ENCODE assay signal across 20 mouse cellular contexts in the genomic region with DNA sequence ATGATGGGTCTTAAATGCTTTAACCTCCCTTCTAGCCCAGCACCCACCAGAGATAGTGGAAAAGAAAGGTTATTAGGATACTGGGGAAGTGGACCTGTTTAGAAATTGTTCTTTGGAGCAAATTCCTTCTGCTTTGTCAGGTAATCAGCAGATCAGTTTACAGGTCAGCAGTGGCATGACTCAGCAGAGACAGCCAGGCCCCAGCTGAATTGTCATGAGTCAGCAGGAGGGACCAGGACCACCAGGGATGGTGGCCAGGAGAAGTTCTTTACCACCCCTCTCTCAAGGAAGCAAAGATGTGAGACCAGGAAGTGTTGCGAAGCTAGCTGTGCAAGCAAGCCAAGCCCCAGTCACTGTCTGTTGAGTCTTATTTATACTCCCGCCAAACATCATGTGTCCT. TPM values are rescaled to one million over a fixed set of nuclear protein-coding genes. Genes with fewer than 3 reads are reported as not detected.
A peak's percentile ranks its signal among the peaks of the same experiment; 100 is the strongest.
DNase-seq lines count a peak whose midpoint lies in the region; ATAC-seq and TF ChIP-seq lines count a peak whose summit lies in the region.
"Had no signal": no experiment of that assay in that cellular context is flagged by ENCODE, and none has a peak within 500 bp of the region (broad histone marks: within the 10 kb centered on the region; RNA-seq: fewer than 3 reads in every experiment).

No protein-coding gene starts in this region.

- no peak overlapping the region for H3K27ac ChIP-seq in liver, postnatal 0 days (ENCODE audit: low read depth)
- peak overlapping the region; percentile 59 for H3K27ac ChIP-seq in liver, embryonic 13.5 days
- H3K27ac ChIP-seq: embryonic facial prominence, embryonic 10.5 days; forebrain, embryonic 15.5 days; gastrocnemius, adult 2 months; hindbrain, embryonic 15.5 days; kidney, postnatal 0 days; left cerebral cortex, adult 2 months; macrophage had no signal

- no peak for TF ChIP-seq EP300 in liver, postnatal 0 days (IDR thresholded peaks at IDR 0.05; ENCODE audit: low read depth)

- no peaks in the 10 kb centered on the region for H3K36me3 ChIP-seq in liver, postnatal 0 days (replicated peaks; ENCODE audit: insufficient read depth, low read length)
- peaks cover 4% of the 10 kb centered on the region; the same call in 1 of the 2 replicates for H3K36me3 ChIP-seq in liver, embryonic 13.5 days
- H3K36me3 ChIP-seq: forebrain, embryonic 15.5 days; hindbrain, embryonic 15.5 days had no signal

- ATAC-seq in liver, postnatal 0 days: no peak
- peak; percentile 47; the same call in 1 of the 2 replicates for ATAC-seq in liver, embryonic 13.5 days (ENCODE audit: low read depth)
- ATAC-seq: forebrain, embryonic 15.5 days; intestine, embryonic 16.5 days had no signal

- no peak overlapping the region for H3K9ac ChIP-seq in liver, postnatal 0 days (replicated peaks)
- H3K9ac ChIP-seq in liver, embryonic 13.5 days: 0 out of 2 replicates have a peak overlapping the region, but pooled peaks have one; percentile 17
- H3K9ac ChIP-seq: forebrain, embryonic 15.5 days; hindbrain, embryonic 15.5 days; lung, embryonic 14.5 days had no signal

- no peaks in the 10 kb centered on the region for H3K9me3 ChIP-seq in liver, postnatal 0 days (ENCODE audit: low read length)
- H3K9me3 ChIP-seq in liver, embryonic 13.5 days (replicated peaks): no peaks in the 10 kb centered on the region
- H3K9me3 ChIP-seq: forebrain, embryonic 15.5 days; hindbrain, embryonic 15.5 days had no signal

- no peak overlapping the region for H3K4me3 ChIP-seq in liver, postnatal 0 days (ENCODE audit: low read depth, low read length)
- H3K4me3 ChIP-seq in liver, embryonic 13.5 days (replicated peaks): no peak overlapping the region
- H3K4me3 ChIP-seq: embryonic facial prominence, embryonic 10.5 days; forebrain, embryonic 15.5 days; gastrocnemius, adult 2 months; hindbrain, embryonic 15.5 days; left cerebral cortex, adult 2 months had no signal

- no peak for TF ChIP-seq CTCF in liver, postnatal 0 days (IDR thresholded peaks at IDR 0.05; ENCODE audit: low read depth)

- 0 out of 2 replicates have a peak, but pooled peaks cover 8% of the 10 kb centered on the region for H3K4me1 ChIP-seq in liver, postnatal 0 days (ENCODE audit: insufficient read depth)
- peaks cover 19% of the 10 kb centered on the region for H3K4me1 ChIP-seq in liver, embryonic 13.5 days (replicated peaks)
- H3K4me1 ChIP-seq: embryonic facial prominence, embryonic 10.5 days; hindbrain, embryonic 15.5 days had no signal

- 83% methylated on average over 2 of the region's 2 CpGs for WGBS in liver, postnatal 0 days (ENCODE audit: insufficient replicate concordance)
- 93% methylated on average over 2 of the region's 2 CpGs for WGBS in liver, embryonic 13.5 days (ENCODE audit: insufficient replicate concordance)

- H3K4me2 ChIP-seq in liver, postnatal 0 days (ENCODE audit: low read depth, low read length): no peak overlapping the region
- no peak overlapping the region for H3K4me2 ChIP-seq in liver, embryonic 13.5 days
- H3K4me2 ChIP-seq: forebrain, embryonic 15.5 days; hindbrain, embryonic 15.5 days; lung, embryonic 14.5 days had no signal

- H3K27me3 ChIP-seq in liver, postnatal 0 days (ENCODE audit: insufficient read depth, low read length): no peaks in the 10 kb centered on the region
- no peaks in the 10 kb centered on the region for H3K27me3 ChIP-seq in liver, embryonic 13.5 days
- H3K27me3 ChIP-seq: forebrain, embryonic 15.5 days; hindbrain, embryonic 15.5 days had no signal

- peak; percentile 54 for DNase-seq in liver
- DNase-seq in liver, postnatal 0 days: no peak
- peak; percentile 54 for DNase-seq in R1 (ENCODE audit: low read depth, low spot score)
- peak; percentile 42 for DNase-seq in liver, embryonic 13.5 days
- DNase-seq in spleen, adult 12 weeks (ENCODE audit: low spot score): no peak
- DNase-seq in lung, postnatal 14 days: no peak
- DNase-seq in kidney, postnatal 10 days: no peak
- no peak for DNase-seq in urinary bladder, adult 18-20 months (ENCODE audit: low spot score in 2 of 2)
- DNase-seq: gastrocnemius, adult 2 months; heart, adult 11 months; lung, embryonic 14.5 days; midbrain, embryonic 14.5 days; spleen, adult 18-20 months had no signal

RNA-seq across cellular contexts. Expression of a gene that starts 18.2 kb away (rescaled TPM):
- 5.7 and 5.9 TPM in 2 replicates for polyA plus RNA-seq in liver, postnatal 0 days (2015; fragmentation: Nextera tagmentation; extraction: Ambion mirVana)
- polyA plus RNA-seq in liver, embryonic 13.5 days (2015; fragmentation: Nextera tagmentation; extraction: Ambion mirVana): 10.6 and 12.5 TPM in 2 replicates

Comparison
In these comparisons a context has a peak if more than half of its experiments do, and no peak if none do; other contexts are left out.
1. DNase-seq: peak in liver (single experiment), R1 (single experiment) and liver, embryonic 13.5 days (single experiment); none in liver, postnatal 0 days (single experiment), spleen, adult 12 weeks (single experiment), lung, postnatal 14 days (single experiment), kidney, postnatal 10 days (single experiment) and urinary bladder, adult 18-20 months (0 of 2).